Mouse (Mus musculus) E14TG2a.4 (cell line): ENCODE measurements at regions not wholly inside any gene's neighbourhood (a gene's known extent, or its start where the extent isn't known, plus 50 kb on each side); places are given as distances from the start of the nearest gene placed in this dataset.

Experiments used
- H3K27me3 ChIP-seq: 2 replicates; pipeline ENCODE4 v1.6.1; 2014; ENCODE audit warnings: low read length, control low read depth; ENCODE audit not compliant: insufficient read depth
- H3K36me3 ChIP-seq: 2 replicates; pipeline ENCODE4 v1.6.1; 2014; ENCODE audit warnings: low read length, control low read depth; ENCODE audit not compliant: insufficient read depth
- H3K4me1 ChIP-seq: replicated peaks from 2 replicates; pipeline ENCODE4 v1.6.1; 2014; ENCODE audit warnings: low read depth, low read length, control low read depth
- H3K4me3 ChIP-seq: replicated peaks from 2 replicates; pipeline ENCODE4 v1.5.1; 2014; ENCODE audit warnings: mild to moderate bottlenecking, low read length
- H3K9me3 ChIP-seq: 2 replicates; pipeline ENCODE4 v1.6.1; 2014; ENCODE audit warnings: low read length, control low read depth
- CTCF ChIP-seq: conservative IDR thresholded peaks from 2 replicates; pipeline ENCODE4 v1.5.1; 2014; ENCODE audit warnings: low read length
- NANOG ChIP-seq: IDR thresholded peaks from 2 replicates; pipeline ENCODE4 v1.6.1; 2014; ENCODE audit warnings: borderline replicate concordance, low read length, mixed read lengths
- POU5F1 ChIP-seq: IDR thresholded peaks from 2 replicates; pipeline ENCODE4 v1.6.1; 2014; ENCODE audit warnings: low read length, borderline replicate concordance

- H3K9me3 ChIP-seq: no peaks in the 10 kb centered on the region
- TF ChIP-seq NANOG: no peak
- TF ChIP-seq POU5F1: no peak
- no peak for TF ChIP-seq CTCF
- no peak overlapping the region for H3K4me3 ChIP-seq
- H3K36me3 ChIP-seq: no peaks in the 10 kb centered on the region
- H3K4me1 ChIP-seq: no peaks in the 10 kb centered on the region
- no peaks in the 10 kb centered on the region for H3K27me3 ChIP-seq
These were observed 544.0 kb downstream of the Ptprc start for GRCm38 (mm10) chr1:137631546-137631945.

DNA sequence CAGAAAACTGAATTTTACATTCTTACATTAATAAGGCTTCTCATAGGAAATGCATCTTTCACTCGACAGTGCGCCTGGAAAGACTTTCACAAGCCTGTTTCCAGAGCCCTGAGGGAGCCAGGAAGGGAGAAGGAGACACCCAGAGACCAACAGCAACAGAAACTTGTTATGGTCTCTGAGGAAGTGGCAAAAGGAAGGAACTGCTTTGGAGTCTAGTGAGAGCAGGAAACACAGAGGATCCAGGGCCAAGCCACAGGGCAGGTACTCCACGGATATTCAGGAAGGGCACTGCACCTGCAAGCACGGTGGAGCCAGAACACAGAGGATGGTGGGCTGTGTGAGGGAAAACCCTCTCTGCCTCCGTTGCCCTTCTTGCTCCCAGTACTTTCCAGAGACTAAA is 554.8 kb downstream of the Ptprc start:
- no peaks in the 10 kb centered on the region for H3K4me1 ChIP-seq
- TF ChIP-seq NANOG: no peak
- TF ChIP-seq CTCF: no peak
- TF ChIP-seq POU5F1: no peak
- H3K27me3 ChIP-seq: no peaks in the 10 kb centered on the region
- no peaks in the 10 kb centered on the region for H3K36me3 ChIP-seq
- H3K4me3 ChIP-seq: no peak overlapping the region
- no peaks in the 10 kb centered on the region for H3K9me3 ChIP-seq

- no peak overlapping the region for H3K4me3 ChIP-seq
- H3K27me3 ChIP-seq: no peaks in the 10 kb centered on the region
- no peaks in the 10 kb centered on the region for H3K36me3 ChIP-seq
- no peaks in the 10 kb centered on the region for H3K4me1 ChIP-seq
- H3K9me3 ChIP-seq: no peaks in the 10 kb centered on the region
- TF ChIP-seq CTCF (no peak), NANOG (no peak), POU5F1 (no peak)
These were observed 557.3 kb downstream of the Ptprc start for GRCm38 (mm10) chr1:137618231-137618630.

DNA sequence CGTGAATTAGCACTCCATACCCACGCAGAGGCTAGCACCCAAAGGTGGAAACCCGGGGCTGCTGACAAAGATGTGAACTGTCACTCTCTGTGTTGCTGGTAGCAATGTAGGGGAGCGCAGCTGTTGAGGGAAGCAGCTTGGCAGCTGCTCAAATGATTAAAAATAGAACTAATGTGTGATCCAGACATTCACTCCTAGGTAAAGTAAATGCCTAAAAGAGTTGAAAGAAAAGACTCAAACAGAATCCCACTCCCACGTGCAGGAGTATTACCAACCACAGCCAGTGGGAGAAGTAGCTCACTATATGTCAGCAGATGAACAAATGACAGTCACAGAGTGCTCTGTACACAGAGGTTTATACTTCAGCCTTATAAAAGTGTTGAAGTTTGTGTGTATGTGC is 558.0 kb downstream of the Ptprc start:
- no peak overlapping the region for H3K4me3 ChIP-seq
- H3K36me3 ChIP-seq: no peaks in the 10 kb centered on the region
- no peaks in the 10 kb centered on the region for H3K4me1 ChIP-seq
- no peaks in the 10 kb centered on the region for H3K9me3 ChIP-seq
- H3K27me3 ChIP-seq: no peaks in the 10 kb centered on the region
- no peak for TF ChIP-seq NANOG
- TF ChIP-seq POU5F1: no peak
- TF ChIP-seq CTCF: no peak

GRCm38 (mm10) chr1:137606716-137607115 is 568.8 kb downstream of the Ptprc start:
- Histone ChIP-seq H3K9me3 (no peaks in the 10 kb centered on the region), H3K4me3 (no peak overlapping the region), H3K4me1 (no peaks in the 10 kb centered on the region), H3K36me3 (no peaks in the 10 kb centered on the region), H3K27me3 (no peaks in the 10 kb centered on the region)
- TF ChIP-seq POU5F1 (no peak), NANOG (no peak), CTCF (no peak)

DNA sequence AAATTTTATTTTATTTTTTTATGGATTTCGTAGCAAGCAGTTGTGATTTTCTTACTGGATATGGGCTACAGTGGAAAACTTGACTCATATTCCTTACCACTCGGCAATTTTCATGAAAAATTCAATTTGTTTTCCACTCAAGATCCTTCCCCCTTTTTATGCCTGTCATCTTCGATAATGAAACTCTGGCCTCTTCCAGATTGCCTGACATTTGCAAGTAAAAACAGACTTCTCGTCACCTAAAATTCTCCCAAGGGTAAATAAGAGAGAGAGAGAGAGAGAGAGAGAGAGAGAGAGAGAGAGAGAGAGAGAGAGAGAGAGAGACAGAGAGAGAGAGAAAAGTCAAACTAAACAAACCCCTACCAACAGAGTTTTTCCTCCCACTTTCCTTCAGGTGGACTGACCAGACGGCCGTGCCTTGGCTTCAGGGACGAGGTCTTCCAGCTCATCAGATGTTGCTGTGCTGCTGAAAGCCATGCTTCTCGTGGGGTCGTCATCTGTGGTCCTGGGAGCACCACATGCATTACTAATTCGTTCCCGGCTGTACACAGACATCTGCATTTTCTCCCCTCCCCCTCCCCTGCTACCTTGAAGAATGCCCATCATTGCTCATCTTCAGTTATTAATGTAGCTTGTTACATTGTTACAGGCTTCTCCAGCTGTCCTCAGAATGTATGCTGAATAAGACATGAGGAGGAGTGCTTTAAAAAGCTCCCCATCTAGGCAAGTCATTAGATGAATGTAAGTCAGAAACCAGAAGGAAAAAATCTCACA is 569.4 kb downstream of the Ptprc start:
- Histone ChIP-seq H3K27me3 (no peaks in the 10 kb centered on the region), H3K4me1 (no peaks in the 10 kb centered on the region), H3K4me3 (no peak overlapping the region), H3K36me3 (no peaks in the 10 kb centered on the region), H3K9me3 (no peaks in the 10 kb centered on the region)
- TF ChIP-seq CTCF (no peak), NANOG (no peak), POU5F1 (no peak)

DNA sequence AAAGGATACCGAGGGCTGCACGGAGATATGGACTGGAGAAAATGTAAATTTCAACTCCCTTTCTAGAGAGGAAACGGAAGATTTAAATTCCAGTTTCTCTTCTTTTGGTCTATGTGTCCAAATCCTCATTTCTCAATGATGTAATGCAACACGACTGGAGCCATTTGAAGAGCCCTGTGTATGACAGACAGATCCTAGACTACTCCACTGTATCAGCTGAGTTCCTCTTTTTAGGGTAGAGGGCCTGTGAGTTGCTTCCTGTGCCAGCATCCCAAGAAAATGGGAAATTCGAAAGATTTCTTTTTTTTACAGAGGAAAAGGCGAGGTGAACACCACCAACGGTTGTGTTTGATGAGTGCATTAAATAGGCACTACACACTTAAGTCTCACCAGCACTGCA is 581.8 kb downstream of the Ptprc start:
- no peaks in the 10 kb centered on the region for H3K4me1 ChIP-seq
- no peak overlapping the region for H3K4me3 ChIP-seq
- H3K36me3 ChIP-seq: no peaks in the 10 kb centered on the region
- H3K27me3 ChIP-seq: no peaks in the 10 kb centered on the region
- TF ChIP-seq CTCF (no peak), NANOG (no peak), POU5F1 (no peak)
- H3K9me3 ChIP-seq: no peaks in the 10 kb centered on the region

GRCm38 (mm10) chr1:137591891-137592290 is 583.6 kb downstream of the Ptprc start:
- no peak for TF ChIP-seq CTCF
- TF ChIP-seq POU5F1: no peak
- no peak for TF ChIP-seq NANOG
- Histone ChIP-seq H3K27me3 (no peaks in the 10 kb centered on the region), H3K4me3 (no peak overlapping the region)

GRCm38 (mm10) chr1:137591295-137591694 is 584.2 kb downstream of the Ptprc start:
- Histone ChIP-seq H3K27me3 (no peaks in the 10 kb centered on the region), H3K9me3 (no peaks in the 10 kb centered on the region), H3K36me3 (no peaks in the 10 kb centered on the region), H3K4me3 (no peak overlapping the region), H3K4me1 (no peaks in the 10 kb centered on the region)
- TF ChIP-seq NANOG (no peak), CTCF (no peak)

More at GRCm38 (mm10) chr1:137591891-137592290, 583.6 kb downstream of the Ptprc start:
- H3K4me1 ChIP-seq: no peaks in the 10 kb centered on the region
- no peaks in the 10 kb centered on the region for H3K9me3 ChIP-seq
- H3K36me3 ChIP-seq: no peaks in the 10 kb centered on the region
